Mouse (Mus musculus): Measurements from ENCODE around the gene Olfr66.

DNA sequence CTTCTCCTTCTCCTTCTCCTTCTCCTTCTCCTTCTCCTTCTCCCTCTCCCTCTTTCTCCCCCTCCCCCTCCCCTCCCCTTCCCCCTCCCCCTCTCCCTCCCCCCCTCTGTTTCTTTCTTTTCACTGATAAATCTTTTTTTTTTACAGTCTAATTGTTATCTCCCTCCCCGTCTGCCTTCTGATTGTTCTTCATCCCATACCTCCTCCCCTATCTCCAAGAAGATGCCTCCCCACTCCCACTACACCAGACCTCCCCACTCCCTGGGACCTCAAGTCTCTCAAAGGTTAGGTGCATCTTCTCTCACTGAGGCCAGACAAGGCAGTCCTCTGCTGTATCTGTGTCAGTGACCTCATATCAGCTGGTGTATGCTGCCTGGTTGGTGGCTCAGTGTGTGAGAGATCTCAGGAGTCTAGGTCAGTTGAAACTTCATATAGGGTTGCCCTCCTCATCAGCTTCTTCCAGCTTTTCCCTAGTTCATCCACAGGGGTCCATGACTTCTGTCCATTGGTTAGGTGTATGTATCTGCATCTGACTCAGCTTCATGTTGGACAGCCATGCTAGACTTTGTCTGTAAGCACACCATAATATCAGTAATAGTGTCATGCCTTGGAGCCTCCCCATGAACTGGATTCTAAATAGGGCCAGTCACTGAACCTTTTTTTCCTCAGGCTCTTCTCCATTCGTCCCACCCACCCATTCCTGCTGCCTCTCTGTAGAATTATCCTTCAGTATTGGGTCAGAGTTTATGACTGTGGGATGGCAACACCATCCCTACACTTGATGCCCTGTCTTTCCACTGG, 41.3 kb downstream of the Olfr66 start:
- no peak for TF ChIP-seq CTCF (IDR thresholded peaks at IDR 0.05)
- TF ChIP-seq POLR2A (IDR thresholded peaks at IDR 0.05; ENCODE audit: insufficient read depth, low read depth, low read length): no peak

Data from heart, adult 2 months (tissue).